Mouse (Mus musculus): ENCODE results near the gene Fyn. TPM values are rescaled to one million over a fixed set of nuclear protein-coding genes. Genes with fewer than 3 reads are reported as not detected.

Fyn gene
- polyA plus RNA-seq, 1 experiment from 2014 or later = 18.0 TPM

DNA sequence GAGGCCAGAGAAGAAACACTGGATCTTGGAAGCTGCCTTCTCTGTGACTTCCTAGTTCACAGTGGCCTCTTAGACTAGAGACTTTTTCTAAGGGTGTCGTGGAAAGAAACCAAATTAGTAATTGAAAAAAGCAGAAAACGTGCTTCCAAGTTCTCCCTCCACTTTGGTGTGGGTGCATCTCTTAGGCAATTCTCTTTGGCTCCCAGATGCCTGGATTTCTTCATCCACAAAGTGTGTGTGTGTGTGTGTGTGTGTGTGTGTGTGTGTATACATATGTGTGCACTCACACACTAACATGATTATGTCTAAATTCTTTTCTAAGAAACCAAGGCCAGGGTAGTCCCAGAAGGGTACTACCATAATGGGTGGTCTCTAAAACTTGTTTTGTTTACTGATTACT lies 245.3 kb downstream of the Fyn start:
- no peak for ATAC-seq (ENCODE audit: insufficient number of reproducible peaks, low FRiP score)
- peaks cover 2% of the 10 kb centered on the region for H3K9me3 ChIP-seq (replicated peaks)
- H3K4me1 ChIP-seq (replicated peaks) = peaks cover 37% of the 10 kb centered on the region
- peak overlapping the region; percentile 94 for H3K27ac ChIP-seq (ENCODE audit: poor library complexity, severe bottlenecking)
- peak overlapping the region; percentile 58 for H3K4me3 ChIP-seq
- H3K4me2 ChIP-seq = peak overlapping the region; percentile 76
- H3K36me3 ChIP-seq = peaks cover 10% of the 10 kb centered on the region; the same call in 1 of the 2 replicates
- WGBS = 14% methylated on average over 2 of the region's 2 CpGs
- no peaks in the 10 kb centered on the region for H3K27me3 ChIP-seq (replicated peaks)
- peak overlapping the region; percentile 78 for H3K9ac ChIP-seq

DNA sequence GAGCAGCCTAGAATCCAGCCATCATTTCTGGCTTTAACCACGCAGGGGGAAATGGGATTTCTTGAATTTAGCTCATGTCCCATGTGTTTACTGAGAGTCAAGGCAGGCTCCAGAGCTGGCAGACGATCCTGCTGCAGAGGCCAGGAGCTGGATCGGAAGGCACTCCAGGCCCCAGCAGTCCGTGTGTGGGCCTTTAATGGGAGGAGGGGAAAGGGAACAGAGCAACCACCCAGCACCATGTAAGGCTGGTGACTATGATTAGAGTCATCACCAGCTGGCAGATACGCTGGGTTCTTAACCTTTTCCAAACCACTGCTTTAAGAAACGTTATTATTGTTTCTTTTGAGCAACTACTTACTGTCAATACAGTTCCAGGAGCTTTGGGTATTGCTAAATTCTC lies 246.0 kb downstream of the Fyn start:
- peaks cover 37% of the 10 kb centered on the region for H3K4me1 ChIP-seq (replicated peaks)
- H3K27me3 ChIP-seq (replicated peaks) = no peaks in the 10 kb centered on the region
- H3K36me3 ChIP-seq = peaks cover 15% of the 10 kb centered on the region; the same call in 1 of the 2 replicates
- peak overlapping the region; percentile 94 for H3K27ac ChIP-seq (ENCODE audit: poor library complexity, severe bottlenecking)
- ATAC-seq (ENCODE audit: insufficient number of reproducible peaks, low FRiP score) = peak; percentile 76
- peak overlapping the region; percentile 78 for H3K9ac ChIP-seq
- no peaks in the 10 kb centered on the region for H3K9me3 ChIP-seq (replicated peaks)
- 13% methylated on average over 6 of the region's 6 CpGs for WGBS
- peak overlapping the region; percentile 76 for H3K4me2 ChIP-seq
- H3K4me3 ChIP-seq = peak overlapping the region; percentile 58

Other genes starting within 250 kb of the Fyn start
- 7.3 and 10.8 TPM in 2 replicates for gene Fam229b, start 234.9 kb upstream of the Fyn start, polyA plus RNA-seq (2016; fragmentation: Nextera tagmentation; extraction: Ambion mirVana)
- 11.0 and 13.5 TPM in 2 replicates for gene Tube1, start 234.9 kb upstream of the Fyn start, polyA plus RNA-seq (2016; fragmentation: Nextera tagmentation; extraction: Ambion mirVana)
- not detected in 2 replicates for gene Ccn6, start 205.1 kb upstream of the Fyn start, polyA plus RNA-seq (2016; fragmentation: Nextera tagmentation; extraction: Ambion mirVana)
- gene Traf3ip2, start 244.1 kb downstream of the Fyn start, polyA plus RNA-seq (2016; fragmentation: Nextera tagmentation; extraction: Ambion mirVana) = 10.9 and 11.7 TPM in 2 replicates